Mouse (Mus musculus) stomach, postnatal 0 days (tissue): ENCODE measurements at regions not wholly inside any gene's neighbourhood (a gene's known extent, or its start where the extent isn't known, plus 50 kb on each side); places are given as distances from the start of the nearest gene placed in this dataset.

ENCODE experiments used
- CTCF ChIP-seq: IDR thresholded peaks from 2 replicates; pipeline ENCODE4 v1.5.1; 2016; ENCODE audit warnings: antibody characterized with exemption, low read depth, mild to moderate bottlenecking, moderate library complexity
- EP300 ChIP-seq: optimal IDR thresholded peaks from 2 replicates; pipeline ENCODE3; 2016; ENCODE audit warnings: antibody characterized with exemption

- TF ChIP-seq CTCF (no peak), EP300 (no peak)
Measured at GRCm38 (mm10) chr6:93327930-93328329, 384.6 kb upstream of the Adamts9 start.
